Mouse (Mus musculus): ENCODE measurements around the gene Olfr643. TPM values are rescaled to one million over a fixed set of nuclear protein-coding genes. Genes with fewer than 3 reads are reported as not detected.
"Not testable (repeated sequence)": the region's sequence is repeated elsewhere in the genome, so short reads cannot be mapped to it uniquely, and the experiment has no call there.

Gene Olfr643
- polyA plus RNA-seq, 1 experiment from 2014 or later = not detected

GRCm38 (mm10) chr7:103966873-103967272, 170.3 kb downstream of the Olfr643 start:
- H3K4me1 ChIP-seq (ENCODE audit: control insufficient read depth, insufficient read depth, low read length) = not testable (repeated sequence)

More at GRCm38 (mm10) chr7:103966873-103967272, 170.3 kb downstream of the Olfr643 start:
- not testable (repeated sequence) for H3K27ac ChIP-seq (ENCODE audit: low read length); H3K4me2 ChIP-seq (ENCODE audit: low read depth, low read length); H3K27me3 ChIP-seq (replicated peaks; ENCODE audit: control insufficient read depth, insufficient read depth, low read length); H3K9me3 ChIP-seq (ENCODE audit: control insufficient read depth, low read length); H3K36me3 ChIP-seq (ENCODE audit: control insufficient read depth, insufficient read depth, low read length); ATAC-seq; H3K4me3 ChIP-seq (ENCODE audit: low read length); H3K9ac ChIP-seq (ENCODE audit: low read depth, low read length)
- 94% methylated on average over 22 of the region's 22 CpGs for WGBS

Other genes with a start within 250 kb of the Olfr643 start
- not detected in 2 replicates for gene Olfr64, start 242.9 kb downstream of the Olfr643 start, polyA plus RNA-seq (2015; fragmentation: Nextera tagmentation; extraction: Ambion mirVana)
- gene Olfr65, start 233.9 kb downstream of the Olfr643 start, polyA plus RNA-seq (2015; fragmentation: Nextera tagmentation; extraction: Ambion mirVana) = not detected in 2 replicates
- not detected in 2 replicates for gene Olfr631, start 208.6 kb downstream of the Olfr643 start, polyA plus RNA-seq (2015; fragmentation: Nextera tagmentation; extraction: Ambion mirVana)
- gene Olfr632, start 203.1 kb downstream of the Olfr643 start, polyA plus RNA-seq (2015; fragmentation: Nextera tagmentation; extraction: Ambion mirVana) = not detected in 2 replicates
- gene Olfr633, start 193.0 kb downstream of the Olfr643 start, polyA plus RNA-seq (2015; fragmentation: Nextera tagmentation; extraction: Ambion mirVana) = not detected in 2 replicates
- not detected in 2 replicates for gene Olfr635, start 166.3 kb downstream of the Olfr643 start, polyA plus RNA-seq (2015; fragmentation: Nextera tagmentation; extraction: Ambion mirVana)
- not detected in 2 replicates for gene Olfr638, start 138.7 kb downstream of the Olfr643 start, polyA plus RNA-seq (2015; fragmentation: Nextera tagmentation; extraction: Ambion mirVana)
- gene Olfr639, start 120.1 kb downstream of the Olfr643 start, polyA plus RNA-seq (2015; fragmentation: Nextera tagmentation; extraction: Ambion mirVana) = not detected in 2 replicates
- gene Olfr640, start 111.8 kb downstream of the Olfr643 start, polyA plus RNA-seq (2015; fragmentation: Nextera tagmentation; extraction: Ambion mirVana) = not detected in 2 replicates
- not detected in 2 replicates for gene Olfr641, start 102.0 kb downstream of the Olfr643 start, polyA plus RNA-seq (2015; fragmentation: Nextera tagmentation; extraction: Ambion mirVana)
- not detected in 2 replicates for gene Olfr642, start 84.7 kb downstream of the Olfr643 start, polyA plus RNA-seq (2015; fragmentation: Nextera tagmentation; extraction: Ambion mirVana)
- gene 4930516K23Rik, start 76.0 kb downstream of the Olfr643 start, polyA plus RNA-seq (2015; fragmentation: Nextera tagmentation; extraction: Ambion mirVana) = not detected in 2 replicates
- not detected in 2 replicates for gene Olfr644, start 65.5 kb downstream of the Olfr643 start, polyA plus RNA-seq (2015; fragmentation: Nextera tagmentation; extraction: Ambion mirVana)
- not detected in 2 replicates for gene Olfr645, start 51.9 kb downstream of the Olfr643 start, polyA plus RNA-seq (2015; fragmentation: Nextera tagmentation; extraction: Ambion mirVana)
- not detected in 2 replicates for gene Olfr646, start 32.5 kb downstream of the Olfr643 start, polyA plus RNA-seq (2015; fragmentation: Nextera tagmentation; extraction: Ambion mirVana)
- gene Ubqln5, start 7.6 kb downstream of the Olfr643 start, polyA plus RNA-seq (2015; fragmentation: Nextera tagmentation; extraction: Ambion mirVana) = not detected in 2 replicates
- not detected in 2 replicates for gene Ubqln3, start 5.9 kb upstream of the Olfr643 start, polyA plus RNA-seq (2015; fragmentation: Nextera tagmentation; extraction: Ambion mirVana)
- not detected in 2 replicates for gene Ubqlnl, start 13.2 kb upstream of the Olfr643 start, polyA plus RNA-seq (2015; fragmentation: Nextera tagmentation; extraction: Ambion mirVana)
- not detected in 2 replicates for gene Olfm5, start 27.4 kb upstream of the Olfr643 start, polyA plus RNA-seq (2015; fragmentation: Nextera tagmentation; extraction: Ambion mirVana)
- gene Olfr648, start 46.0 kb upstream of the Olfr643 start, polyA plus RNA-seq (2015; fragmentation: Nextera tagmentation; extraction: Ambion mirVana) = 0.11 and 0.20 TPM in 2 replicates
- gene Olfr649, start 58.6 kb upstream of the Olfr643 start, polyA plus RNA-seq (2015; fragmentation: Nextera tagmentation; extraction: Ambion mirVana) = not detected in 2 replicates
- 0.78 and 1.2 TPM in 2 replicates for gene Trim6, start 81.4 kb upstream of the Olfr643 start, polyA plus RNA-seq (2015; fragmentation: Nextera tagmentation; extraction: Ambion mirVana)
- 2.0 and 2.6 TPM in 2 replicates for gene Trim34a, start 107.1 kb upstream of the Olfr643 start, polyA plus RNA-seq (2015; fragmentation: Nextera tagmentation; extraction: Ambion mirVana)
- gene Trim5, start 150.7 kb upstream of the Olfr643 start, polyA plus RNA-seq (2015; fragmentation: Nextera tagmentation; extraction: Ambion mirVana) = 0.33 and 0.47 TPM in 2 replicates
- gene Trim12a, start 178.1 kb upstream of the Olfr643 start, polyA plus RNA-seq (2015; fragmentation: Nextera tagmentation; extraction: Ambion mirVana) = 5.1 and 6.3 TPM in 2 replicates
- 0.13 TPM in 1 of 2 replicates, not detected in the other for gene Trim34b, start 192.1 kb upstream of the Olfr643 start, polyA plus RNA-seq (2015; fragmentation: Nextera tagmentation; extraction: Ambion mirVana)
- 1.9 and 2.5 TPM in 2 replicates for gene Trim12c, start 216.0 kb upstream of the Olfr643 start, polyA plus RNA-seq (2015; fragmentation: Nextera tagmentation; extraction: Ambion mirVana)
- 0.06 and 0.20 TPM in 2 replicates for gene Trim30b, start 232.5 kb upstream of the Olfr643 start, polyA plus RNA-seq (2015; fragmentation: Nextera tagmentation; extraction: Ambion mirVana)

Data from intestine, embryonic 16.5 days (tissue).